10 mouse cellular contexts compared by ENCODE assay signal in the genomic region with DNA sequence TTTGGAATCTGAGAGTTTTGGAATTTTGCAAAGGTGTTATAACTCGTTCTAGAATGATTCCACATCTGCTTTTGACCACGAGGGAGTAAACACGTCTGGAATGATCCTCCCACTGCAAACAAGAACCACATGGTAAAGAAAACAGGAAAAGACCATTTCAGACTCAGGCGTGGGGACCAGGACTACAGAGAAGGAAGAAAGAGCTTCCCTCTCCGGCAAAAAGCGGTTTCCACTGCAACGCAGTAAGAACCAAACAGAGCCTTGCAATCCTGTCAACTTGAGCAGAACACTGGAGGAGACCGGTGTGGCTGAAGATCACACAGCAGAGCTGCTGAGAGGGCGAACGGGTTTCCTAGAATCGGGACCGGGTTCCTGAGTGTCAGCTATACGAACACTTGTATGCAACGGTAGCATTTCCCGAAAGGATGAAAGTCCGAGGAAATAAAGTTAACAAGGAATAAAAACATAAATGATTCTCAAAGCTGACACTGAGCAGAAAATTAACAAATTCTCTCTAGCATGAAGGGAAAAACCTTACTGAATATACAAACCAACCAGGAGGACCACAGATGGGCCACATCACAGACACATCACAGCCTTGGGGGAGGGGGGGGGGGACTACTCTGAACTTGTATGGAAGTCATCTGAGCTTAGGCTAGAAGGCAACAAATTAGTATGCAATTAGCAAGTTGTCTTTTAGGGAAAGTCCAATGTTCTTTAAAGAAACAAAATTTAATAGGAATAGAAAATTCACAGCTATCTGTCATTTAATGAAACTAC.
DNase-seq lines count a peak whose midpoint lies in the region; ATAC-seq and TF ChIP-seq lines count a peak whose summit lies in the region.
"Had no signal": no experiment of that assay in that cellular context is flagged by ENCODE, and none has a peak within 500 bp of the region (broad histone marks: within the 10 kb centered on the region; RNA-seq: fewer than 3 reads in every experiment).

No protein-coding gene starts in this region.

- no peak for DNase-seq in layer of hippocampus, adult 2 months (ENCODE audit: low spot score in 2 of 2)
- no peak for DNase-seq in layer of hippocampus, postnatal 14 days (ENCODE audit: low spot score in 2 of 2)
- peak; percentile 4 for DNase-seq in embryo, embryonic 9.5 days (ENCODE audit: extremely low spot score)
- peak; percentile 22 for DNase-seq in heart, postnatal 4 days
- no peak for DNase-seq in urinary bladder, postnatal 4 days (ENCODE audit: low spot score in 2 of 2)
- no peak for DNase-seq in B cell, adult 2 months

- H3K4me3 ChIP-seq in layer of hippocampus, adult 2 months: peak overlapping the region; percentile 31
- H3K4me3 ChIP-seq in lung, embryonic 16.5 days (ENCODE audit: low read length): peak overlapping the region; percentile 14; the same call in 1 of the 2 replicates
- H3K4me3 ChIP-seq: forebrain, embryonic 13.5 days had no signal

- ATAC-seq in lung, embryonic 16.5 days (ENCODE audit: low read depth): peak; percentile 76
- ATAC-seq in activated CD4-positive, CD25-positive, alpha-beta regulatory T cell, adult 4 months: no peak
- ATAC-seq: forebrain, embryonic 13.5 days had no signal

- no peak for TF ChIP-seq CTCF in layer of hippocampus, adult 2 months (conservative IDR thresholded peaks at IDR 0.05)

- peaks cover 9% of the 10 kb centered on the region for H3K4me1 ChIP-seq in lung, embryonic 16.5 days (replicated peaks; ENCODE audit: control insufficient read depth, insufficient read depth, low read length)
- H3K4me1 ChIP-seq: forebrain, embryonic 13.5 days had no signal

- peak overlapping the region; percentile 46 for H3K4me2 ChIP-seq in lung, embryonic 16.5 days (ENCODE audit: low read depth, low read length)
- H3K4me2 ChIP-seq: forebrain, embryonic 13.5 days had no signal

- 26% methylated on average over 16 of the region's 16 CpGs for WGBS in lung, embryonic 16.5 days

- no peak overlapping the region for H3K9ac ChIP-seq in lung, embryonic 16.5 days (ENCODE audit: low read length)
- H3K9ac ChIP-seq: forebrain, embryonic 13.5 days had no signal

- H3K27ac ChIP-seq in layer of hippocampus, adult 2 months: 0 out of 2 replicates have a peak overlapping the region, but pooled peaks have one; percentile 36
- H3K27ac ChIP-seq in lung, embryonic 16.5 days (ENCODE audit: low read length): peak overlapping the region; percentile 37
- H3K27ac ChIP-seq: forebrain, embryonic 13.5 days had no signal

- no peaks in the 10 kb centered on the region for H3K9me3 ChIP-seq in lung, embryonic 16.5 days (ENCODE audit: control insufficient read depth, low read length)
- H3K9me3 ChIP-seq: forebrain, embryonic 13.5 days; G1E had no signal

- no peaks in the 10 kb centered on the region for H3K27me3 ChIP-seq in lung, embryonic 16.5 days (ENCODE audit: control insufficient read depth, insufficient read depth, low read depth, low read length)
- H3K27me3 ChIP-seq: forebrain, embryonic 13.5 days had no signal

- H3K36me3 ChIP-seq in lung, embryonic 16.5 days (ENCODE audit: control insufficient read depth, insufficient read depth, low read length): no peaks in the 10 kb centered on the region

Comparison
In these comparisons a context has a peak if more than half of its experiments do, and no peak if none do; other contexts are left out.
1. DNase-seq: peak in embryo, embryonic 9.5 days (single experiment) and heart, postnatal 4 days (single experiment); none in layer of hippocampus, adult 2 months (0 of 2), layer of hippocampus, postnatal 14 days (0 of 2), urinary bladder, postnatal 4 days (0 of 2) and B cell, adult 2 months (0 of 2).